Mouse (Mus musculus): ENCODE results near the gene Casc3. TPM values are rescaled to one million over a fixed set of nuclear protein-coding genes. Genes with fewer than 3 reads are reported as not detected.

Casc3 gene
- polyA plus RNA-seq, 1 experiment, result 42.8 TPM

DNA sequence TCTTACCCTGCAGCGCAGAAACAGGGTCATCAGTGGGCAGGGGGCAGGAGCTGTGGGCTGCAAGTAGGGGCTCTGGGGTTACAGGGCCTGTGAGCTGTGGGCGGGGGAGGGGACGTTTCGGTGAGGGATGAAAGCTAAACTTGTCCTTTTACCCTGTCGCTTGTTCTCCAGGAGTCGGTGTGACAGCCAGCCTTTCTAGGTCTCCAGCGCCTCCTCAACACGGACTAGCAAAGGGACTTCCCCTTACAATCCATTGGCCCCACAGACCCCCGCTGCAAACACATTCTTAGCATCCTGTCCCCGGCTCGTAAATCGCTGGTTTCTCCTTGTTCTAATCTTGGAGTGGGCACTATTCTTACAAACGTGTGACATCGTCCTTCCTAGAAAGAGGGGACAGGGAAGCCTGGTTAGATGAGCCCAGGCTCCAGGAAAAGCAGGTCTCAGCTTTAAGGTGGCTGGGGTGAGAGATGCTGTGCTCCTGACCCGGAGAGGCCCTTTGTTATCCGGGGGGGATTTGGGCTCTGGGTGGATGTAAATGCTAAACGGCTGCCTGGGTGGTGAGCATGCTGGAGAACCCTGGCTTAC is 22.0 kb upstream of the Casc3 start:
- no peak for TF ChIP-seq GATA1 (IDR thresholded peaks at IDR 0.05; ENCODE audit: low read length)

DNA sequence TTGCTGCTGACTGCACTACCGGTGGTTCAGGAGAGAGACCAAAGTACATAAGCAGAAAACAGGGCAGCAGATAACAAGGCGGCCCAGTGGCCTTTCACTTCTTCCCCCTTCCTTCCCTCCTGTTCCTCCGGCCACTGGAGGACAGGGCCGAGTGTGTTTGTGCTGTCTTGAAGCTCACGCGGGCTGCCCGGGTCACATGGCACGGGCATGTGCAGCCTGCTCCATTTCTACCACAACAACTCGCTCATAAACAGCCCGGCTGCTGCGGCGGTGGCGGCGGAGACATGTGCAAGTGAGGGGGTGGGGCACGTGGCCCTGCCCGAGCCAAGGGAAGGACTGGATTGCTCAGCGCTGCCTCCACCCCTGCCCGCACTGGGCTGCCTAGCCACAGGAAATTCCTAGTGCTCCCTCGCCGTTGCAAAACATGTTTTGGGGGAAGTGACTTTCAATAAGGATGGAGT is 21.4 kb upstream of the Casc3 start:
- TF ChIP-seq GATA1 (IDR thresholded peaks at IDR 0.05; ENCODE audit: low read length), result no peak

DNA sequence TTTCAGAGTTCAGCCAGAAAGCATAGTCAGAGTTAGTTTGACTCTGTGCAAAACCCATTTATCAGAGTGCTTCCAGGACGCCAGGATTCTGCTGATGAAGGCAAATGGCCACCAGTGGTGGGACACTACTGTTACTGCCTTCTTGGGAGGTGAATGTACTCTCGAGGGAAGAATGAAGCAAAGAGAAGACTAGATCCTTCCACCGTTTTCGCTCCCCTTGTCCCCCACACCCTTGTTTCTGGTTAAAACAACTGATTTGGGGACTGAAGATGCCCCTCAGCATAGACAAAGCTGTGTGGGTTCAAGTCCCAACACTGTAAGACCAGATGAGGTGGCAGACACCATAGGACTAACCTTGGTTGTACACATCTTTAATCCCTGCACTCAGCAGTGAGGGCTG is 20.6 kb upstream of the Casc3 start:
- no peak for TF ChIP-seq GATA1 (IDR thresholded peaks at IDR 0.05; ENCODE audit: low read length)

DNA sequence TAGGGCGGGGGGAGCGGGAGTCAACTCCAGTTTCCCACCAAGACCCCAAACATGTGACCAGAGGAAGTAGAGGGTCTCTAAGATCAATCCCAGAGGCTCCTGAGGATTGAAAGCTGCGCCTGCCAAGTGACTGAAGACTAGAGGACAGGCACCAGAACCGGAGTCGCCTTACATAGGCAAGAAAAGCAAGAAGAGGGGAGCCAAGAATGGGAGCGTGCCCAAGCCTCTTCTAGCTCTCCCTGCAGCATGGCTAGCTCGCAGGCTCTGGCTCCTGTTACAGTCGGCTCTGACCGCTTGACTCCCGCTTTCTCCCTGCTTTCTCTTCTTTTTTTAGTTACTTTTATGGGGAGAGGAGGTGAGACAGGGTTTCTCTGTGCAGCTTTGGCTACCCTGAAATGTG is 19.5 kb upstream of the Casc3 start:
- TF ChIP-seq GATA1 (IDR thresholded peaks at IDR 0.05; ENCODE audit: low read length), result no peak

DNA sequence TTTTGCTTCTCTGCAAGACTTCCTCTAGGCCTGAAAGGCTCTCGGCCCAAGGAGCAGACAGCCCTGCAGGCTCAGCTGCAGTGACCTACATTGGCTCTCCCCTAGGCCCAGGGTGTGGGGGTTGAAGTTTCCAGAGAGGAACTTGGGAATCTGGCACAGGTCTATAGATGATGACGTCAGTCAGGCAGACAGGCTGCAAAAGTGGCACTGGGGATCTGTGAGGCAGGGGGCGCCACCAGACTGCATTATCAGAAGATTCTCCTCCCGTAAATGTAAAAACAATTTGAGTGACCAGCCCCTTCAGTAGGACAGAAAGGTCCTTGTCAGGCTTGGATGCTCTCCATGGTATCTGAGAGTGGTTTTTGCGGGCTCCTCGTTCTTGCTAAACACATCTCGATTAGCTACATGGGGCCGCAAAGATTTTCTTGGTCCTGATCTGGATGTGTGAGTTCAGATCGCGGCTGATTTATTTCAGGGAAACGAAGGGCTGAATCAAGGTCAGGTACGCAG is 18.9 kb upstream of the Casc3 start:
- no peak for TF ChIP-seq GATA1 (IDR thresholded peaks at IDR 0.05; ENCODE audit: low read length)

DNA sequence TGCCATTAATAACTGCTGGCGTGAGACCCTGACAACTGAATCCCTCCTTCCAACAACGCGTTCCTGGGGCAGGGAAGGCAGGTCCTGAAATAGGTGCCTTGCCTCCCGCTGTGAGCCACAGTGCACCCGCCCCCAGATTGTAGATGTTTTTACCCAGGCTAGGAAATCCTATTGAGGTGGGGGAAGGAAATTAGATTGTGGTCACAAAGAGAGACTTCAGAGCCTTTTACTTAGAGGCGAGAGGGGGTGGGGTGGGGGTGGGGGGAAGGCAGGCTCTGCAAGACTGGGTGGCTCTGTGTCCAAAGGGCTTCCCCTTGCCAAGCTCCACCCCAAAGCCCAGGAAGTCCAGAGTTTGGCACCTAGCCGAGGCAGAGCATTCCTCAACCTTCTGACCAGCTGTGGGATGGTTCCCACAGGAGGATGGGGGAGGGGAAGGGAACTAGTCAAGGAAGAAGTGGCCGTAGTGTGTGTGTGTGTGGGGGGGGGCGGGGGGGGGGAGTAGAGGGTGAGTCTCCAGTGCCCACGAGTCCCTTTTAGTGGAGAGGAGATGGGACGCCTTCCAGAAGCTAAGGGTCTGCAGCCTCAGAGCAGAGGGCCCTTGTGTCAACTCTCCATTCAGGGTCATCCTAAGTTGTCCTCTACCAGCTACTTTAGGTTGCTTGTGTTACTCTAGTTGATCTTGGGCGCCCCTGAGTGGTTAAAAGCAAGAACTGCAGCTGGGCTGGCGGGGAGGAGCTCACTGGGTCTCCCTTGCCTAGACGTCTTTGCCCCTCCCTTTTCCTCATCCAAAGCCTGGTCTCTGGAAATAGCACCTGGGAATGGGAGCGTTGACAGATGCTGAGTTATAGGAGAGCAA is 18.1 kb upstream of the Casc3 start:
- TF ChIP-seq GATA1 (IDR thresholded peaks at IDR 0.05; ENCODE audit: low read length), result no peak

DNA sequence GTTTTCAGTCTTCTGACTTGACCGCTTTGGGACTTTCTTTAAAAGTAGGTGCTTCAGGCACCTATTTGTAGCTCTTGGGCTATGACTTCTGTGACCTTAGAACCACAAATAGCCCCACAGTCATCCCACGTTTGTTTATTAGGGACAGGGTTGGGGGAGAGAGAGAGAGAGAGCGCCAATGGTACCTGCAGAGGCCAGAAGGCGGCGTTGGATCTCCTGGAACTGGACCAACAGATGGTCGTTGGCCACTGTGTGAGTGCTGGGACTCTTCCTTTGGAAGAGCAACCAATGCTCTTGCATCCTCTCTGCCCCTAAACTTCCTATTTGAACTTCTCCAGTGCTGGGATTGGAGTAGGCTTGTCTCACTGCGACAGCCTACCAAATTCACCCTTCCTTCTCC is 17.5 kb upstream of the Casc3 start:
- TF ChIP-seq GATA1 (IDR thresholded peaks at IDR 0.05; ENCODE audit: low read length), result no peak

DNA sequence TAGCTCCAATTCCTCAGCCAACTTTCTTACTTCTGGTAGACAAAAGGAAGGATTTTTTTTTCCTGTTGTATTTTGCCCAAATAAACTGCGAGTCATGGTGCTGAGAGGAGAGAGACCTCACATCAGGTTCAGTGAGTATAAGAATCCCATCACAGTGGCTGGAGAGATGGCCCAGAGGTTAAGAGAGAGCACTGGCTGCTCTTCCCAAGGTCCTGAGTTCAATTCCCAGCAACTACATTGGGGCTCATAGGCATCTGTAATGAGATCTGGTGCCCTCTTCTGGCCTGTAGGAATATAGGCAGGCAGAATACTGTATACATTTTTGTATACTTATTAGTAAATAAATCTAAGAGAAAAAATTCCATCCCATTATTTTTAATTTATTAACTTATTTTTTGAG is 17.0 kb upstream of the Casc3 start:
- no peak for TF ChIP-seq GATA1 (IDR thresholded peaks at IDR 0.05; ENCODE audit: low read length)

DNA sequence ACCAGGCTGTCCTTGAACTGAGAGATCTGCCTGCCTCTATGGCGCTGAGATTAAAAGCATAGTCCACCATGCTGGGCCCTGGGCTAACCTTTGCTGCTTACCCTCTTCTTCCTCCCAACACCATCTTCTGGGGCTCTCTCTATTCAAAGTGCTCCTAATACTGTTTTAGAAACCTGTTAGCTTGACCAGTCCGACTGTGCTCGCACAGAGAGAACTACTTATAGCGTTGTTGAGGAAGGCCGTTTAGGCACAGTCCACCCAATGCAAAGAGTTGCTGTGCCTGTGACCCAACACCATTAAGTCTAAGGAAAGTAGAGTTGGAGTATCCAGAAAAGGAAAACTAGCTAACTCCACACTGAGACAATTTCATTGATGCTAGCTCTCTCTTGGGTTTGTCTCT is 16.6 kb upstream of the Casc3 start:
- no peak for TF ChIP-seq GATA1 (IDR thresholded peaks at IDR 0.05; ENCODE audit: low read length)

DNA sequence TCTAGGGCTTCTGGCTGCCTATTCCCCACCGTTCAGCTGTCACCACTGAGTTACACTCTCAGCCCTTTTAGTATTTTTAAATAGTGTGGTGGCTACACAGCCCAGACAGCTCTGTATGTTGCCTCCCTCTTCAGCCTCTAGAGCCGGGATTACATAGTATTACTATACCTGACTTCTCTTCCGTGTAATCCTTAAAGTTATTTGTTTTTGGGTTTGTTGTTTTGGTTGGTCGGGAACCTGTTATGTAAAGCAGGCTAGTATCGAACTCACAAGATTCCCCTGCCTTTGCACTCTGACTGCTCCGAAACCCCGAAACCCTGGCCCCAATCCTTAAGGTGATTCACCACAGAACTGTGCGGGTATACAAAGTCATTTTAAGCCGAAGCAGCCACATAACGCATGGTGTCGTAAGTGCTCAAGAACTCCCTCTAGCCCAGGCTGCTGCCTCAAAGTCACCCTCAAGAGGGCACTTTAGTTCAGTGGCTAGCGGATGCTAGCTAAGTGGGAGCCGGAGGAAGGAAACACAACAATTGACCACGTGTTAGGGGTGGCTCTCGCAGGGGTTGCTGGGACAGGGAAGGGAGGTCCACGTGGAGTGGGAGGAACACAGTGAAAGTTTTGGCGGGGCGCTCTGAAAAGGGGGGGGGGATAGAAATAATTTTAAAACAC is 16.0 kb upstream of the Casc3 start:
- TF ChIP-seq GATA1 (IDR thresholded peaks at IDR 0.05; ENCODE audit: low read length), result no peak

DNA sequence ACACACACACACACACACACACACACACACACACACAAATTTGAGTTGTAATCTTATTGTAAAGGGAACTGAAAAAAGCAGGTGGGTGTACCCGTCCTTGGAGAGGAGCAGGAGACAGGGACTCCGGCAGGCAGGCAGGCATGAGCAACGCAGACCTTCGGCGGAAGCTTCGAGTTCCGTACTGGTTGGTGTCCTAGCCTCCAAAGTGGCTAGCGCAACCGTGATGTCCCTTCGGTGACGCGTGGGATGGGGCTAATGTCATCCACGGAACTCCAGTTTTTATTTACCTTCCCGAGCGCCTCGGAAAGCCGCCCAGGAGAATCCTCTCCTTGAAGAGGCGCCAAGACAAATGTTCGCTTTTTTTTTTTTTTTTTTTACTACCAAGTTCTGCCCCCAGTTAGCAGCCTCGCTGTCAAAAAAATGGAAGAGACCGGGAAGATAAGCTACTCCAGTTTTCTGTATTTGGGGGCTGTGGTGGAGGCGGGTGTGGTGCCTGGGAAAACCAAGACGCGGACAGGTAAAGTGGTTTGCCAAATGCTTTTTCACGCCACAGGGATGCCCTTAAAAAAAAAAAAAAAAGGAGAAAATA is 15.4 kb upstream of the Casc3 start:
- TF ChIP-seq GATA1 (IDR thresholded peaks at IDR 0.05; ENCODE audit: low read length), result no peak

DNA sequence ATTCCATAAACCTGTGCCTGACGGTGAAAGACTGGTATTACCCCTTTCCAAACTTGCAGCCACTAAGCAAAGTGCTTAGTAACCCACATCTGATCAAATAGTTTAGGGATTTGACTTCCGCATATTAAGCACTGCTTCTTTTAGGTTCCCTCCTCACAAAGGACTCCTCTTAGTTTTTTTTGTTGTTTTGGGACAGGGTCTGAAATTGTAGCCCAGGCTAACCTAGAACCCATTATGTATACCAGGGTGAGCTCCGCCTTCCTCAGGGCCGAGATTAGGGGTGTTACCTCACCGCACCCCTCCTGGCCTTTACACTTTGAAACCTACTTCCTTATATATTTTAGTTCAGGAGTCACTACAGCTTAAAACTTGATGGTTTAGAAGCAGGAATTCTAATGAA is 14.9 kb upstream of the Casc3 start:
- no peak for TF ChIP-seq GATA1 (IDR thresholded peaks at IDR 0.05; ENCODE audit: low read length)

DNA sequence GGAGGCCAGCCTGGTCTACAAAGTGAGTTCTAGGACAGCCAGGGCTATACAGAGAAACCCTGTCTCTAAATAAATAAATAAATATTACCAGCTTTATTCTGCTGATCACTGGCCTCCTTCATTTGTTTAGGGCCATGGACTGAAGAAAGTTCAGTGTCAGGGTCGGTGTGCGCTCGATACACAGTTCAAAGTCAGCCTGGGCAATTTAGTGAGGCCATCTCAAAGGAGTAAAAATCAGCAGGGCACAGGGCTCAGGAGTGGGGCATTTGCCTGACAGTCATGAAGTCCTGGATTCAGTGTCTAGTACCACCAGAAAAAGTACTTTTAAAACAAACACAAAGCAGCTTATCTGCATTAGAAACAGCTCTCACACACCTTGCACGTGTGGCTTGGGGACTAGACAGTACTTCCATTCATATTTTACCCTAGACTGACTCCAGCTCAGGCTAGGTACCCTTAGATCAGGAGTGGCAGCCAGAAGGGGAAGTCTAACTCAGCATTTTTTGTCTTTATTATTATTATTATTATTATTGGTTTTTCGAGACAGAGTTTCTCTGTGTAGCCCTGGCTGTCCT is 14.0 kb upstream of the Casc3 start:
- no peak for TF ChIP-seq GATA1 (IDR thresholded peaks at IDR 0.05; ENCODE audit: low read length)

DNA sequence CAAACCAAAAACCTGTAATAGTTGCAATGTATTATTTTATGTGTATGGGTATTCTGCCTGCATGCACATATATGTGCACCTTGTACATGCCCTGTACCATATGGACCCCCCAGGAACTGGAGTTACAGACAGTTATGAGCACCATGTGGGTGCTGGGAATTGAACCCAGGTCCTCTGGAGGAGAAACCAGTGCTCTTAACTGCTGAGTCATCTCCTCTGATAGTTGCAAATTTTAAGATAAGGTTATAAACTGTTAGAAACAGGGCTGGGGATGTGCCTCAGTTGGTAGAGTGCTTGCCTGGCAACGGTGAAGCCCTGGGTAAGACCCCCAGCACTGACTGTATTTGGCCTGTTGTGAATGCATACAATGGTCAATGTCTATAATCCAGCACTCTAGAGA is 13.3 kb upstream of the Casc3 start:
- TF ChIP-seq GATA1 (IDR thresholded peaks at IDR 0.05; ENCODE audit: low read length), result no peak

DNA sequence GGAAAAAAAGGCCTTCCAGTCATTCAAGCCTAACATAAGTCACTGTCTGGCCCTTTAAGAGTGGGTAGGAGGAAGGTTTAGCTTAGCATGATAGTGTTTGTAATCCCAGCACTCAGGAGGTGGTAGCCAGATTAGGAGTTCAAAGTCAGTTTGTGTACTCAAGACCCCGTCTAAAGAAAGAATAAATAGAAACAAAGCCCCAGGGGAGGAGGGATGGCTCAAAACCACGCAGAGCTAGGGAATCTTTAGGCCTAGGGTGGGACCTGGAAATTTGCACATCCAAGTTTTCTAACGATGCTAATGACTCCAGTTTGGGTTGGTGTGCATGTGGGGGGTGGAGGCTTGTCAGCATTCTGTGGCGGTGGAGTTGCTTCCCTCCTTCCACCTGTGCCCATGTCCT is 12.6 kb upstream of the Casc3 start:
- no peak for TF ChIP-seq GATA1 (IDR thresholded peaks at IDR 0.05; ENCODE audit: low read length)
